Mouse (Mus musculus) CD8-positive naive resting alpha-beta T cell, adult 2 months (primary cell): ENCODE results near the gene Cnn1.
A peak's percentile ranks its signal among the peaks of the same experiment; 100 is the strongest.
"Not testable (repeated sequence)": the region's sequence is repeated elsewhere in the genome, so short reads cannot be mapped to it uniquely, and the experiment has no call there.

Source experiments
- DNase-seq, 2 experiments: peaks; one replicate each; pipeline ENCODE4 v3.0.0; 2022; ENCODE audit warnings: low read depth in 2 of 2, low spot score in 2 of 2

The Cnn1 gene

DNA sequence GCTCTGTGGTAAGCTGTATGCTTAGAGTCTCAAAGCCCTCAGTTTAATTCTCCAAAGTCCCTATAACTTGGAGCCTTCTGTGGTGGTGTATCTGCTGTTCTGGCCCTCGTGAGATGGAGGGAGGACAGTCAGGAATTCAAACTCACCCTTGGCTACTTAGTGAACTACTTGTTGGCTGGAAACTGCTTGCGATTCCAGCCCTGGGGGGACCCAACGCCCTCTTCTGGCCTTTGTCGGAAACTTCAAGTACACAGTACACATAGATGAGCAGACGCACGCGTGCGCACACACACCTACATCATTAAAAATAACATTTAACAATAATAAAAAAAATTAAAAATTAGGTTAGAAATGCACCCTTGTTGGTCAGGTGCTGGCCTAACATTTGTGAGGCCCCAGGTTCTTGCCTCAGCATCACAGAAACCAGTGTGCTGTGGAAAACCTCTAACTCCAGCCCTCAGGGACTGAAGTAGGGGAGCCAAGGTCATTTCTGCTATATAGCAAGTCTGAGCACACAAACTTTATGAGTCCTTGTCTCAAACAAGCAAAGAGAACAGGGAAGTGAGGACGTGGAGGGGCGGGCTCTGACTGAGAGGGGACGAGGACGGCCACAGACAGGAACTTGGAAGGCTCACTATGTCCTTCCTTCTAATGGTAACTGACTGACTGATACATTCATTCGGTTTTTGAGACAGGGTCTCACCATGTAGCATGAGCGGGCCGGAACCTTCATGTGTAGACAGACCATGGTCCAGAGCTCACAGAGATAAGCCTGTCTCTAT lies 26.4 kb downstream of the Cnn1 start:
- DNase-seq: no peak

DNA sequence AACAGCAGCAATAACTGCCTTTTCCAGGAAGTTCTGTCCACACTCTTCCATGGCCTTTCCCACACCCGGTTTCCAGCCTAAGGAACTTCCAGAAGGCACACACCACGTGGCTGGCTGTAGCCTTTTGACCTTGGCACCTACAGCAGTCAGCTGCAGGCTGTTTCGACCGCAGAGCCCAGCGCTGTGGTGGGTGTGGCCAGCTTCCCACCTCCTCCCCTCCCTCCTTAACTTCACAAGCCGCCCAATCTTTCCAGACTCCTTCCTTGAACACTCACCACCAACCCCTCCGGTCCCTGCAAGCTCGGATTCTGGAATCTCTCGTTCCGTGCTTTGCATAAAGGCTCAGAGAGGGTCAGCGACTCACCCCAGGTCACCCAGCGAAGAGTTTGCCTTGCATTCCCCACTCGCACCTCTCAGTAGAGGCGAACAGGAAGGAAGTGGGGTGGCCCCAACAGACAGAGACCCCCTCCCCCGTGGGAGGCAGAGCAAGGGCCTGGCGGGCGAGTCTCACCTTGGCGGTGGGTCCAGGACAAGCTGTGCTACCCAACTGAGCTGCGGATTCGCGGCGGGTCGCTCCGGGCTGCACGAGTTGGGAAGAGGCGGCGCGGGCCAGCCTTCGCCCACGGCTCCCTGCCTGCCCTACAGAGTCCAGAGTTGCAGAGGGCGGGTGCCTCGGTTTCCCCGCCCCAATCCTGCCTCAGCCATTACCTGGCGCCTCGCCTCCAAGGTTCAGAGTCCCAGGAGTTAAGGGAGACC lies 32.4 kb downstream of the Cnn1 start:
- DNase-seq: peak in 1 of 2 experiments; percentile 50

DNA sequence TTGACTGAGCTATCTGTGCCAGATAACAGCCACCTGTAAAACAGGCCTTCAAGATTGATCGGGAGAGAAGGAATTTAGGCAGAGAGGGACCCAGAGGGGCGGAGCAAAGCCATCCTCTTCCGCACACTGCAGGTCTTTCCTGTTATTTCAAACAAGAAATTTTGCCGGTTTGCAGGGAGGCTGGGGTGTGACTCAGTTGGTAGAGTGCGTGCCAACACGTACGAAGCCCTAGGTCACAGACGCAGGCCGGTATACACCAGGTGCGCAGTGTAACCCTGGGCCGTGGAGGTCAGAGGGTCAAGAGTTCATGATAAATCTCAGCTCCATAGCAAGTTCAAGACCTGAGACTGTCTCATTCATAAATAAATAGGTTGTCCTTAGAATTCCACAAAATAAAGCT lies 33.2 kb downstream of the Cnn1 start:
- DNase-seq: no peak

DNA sequence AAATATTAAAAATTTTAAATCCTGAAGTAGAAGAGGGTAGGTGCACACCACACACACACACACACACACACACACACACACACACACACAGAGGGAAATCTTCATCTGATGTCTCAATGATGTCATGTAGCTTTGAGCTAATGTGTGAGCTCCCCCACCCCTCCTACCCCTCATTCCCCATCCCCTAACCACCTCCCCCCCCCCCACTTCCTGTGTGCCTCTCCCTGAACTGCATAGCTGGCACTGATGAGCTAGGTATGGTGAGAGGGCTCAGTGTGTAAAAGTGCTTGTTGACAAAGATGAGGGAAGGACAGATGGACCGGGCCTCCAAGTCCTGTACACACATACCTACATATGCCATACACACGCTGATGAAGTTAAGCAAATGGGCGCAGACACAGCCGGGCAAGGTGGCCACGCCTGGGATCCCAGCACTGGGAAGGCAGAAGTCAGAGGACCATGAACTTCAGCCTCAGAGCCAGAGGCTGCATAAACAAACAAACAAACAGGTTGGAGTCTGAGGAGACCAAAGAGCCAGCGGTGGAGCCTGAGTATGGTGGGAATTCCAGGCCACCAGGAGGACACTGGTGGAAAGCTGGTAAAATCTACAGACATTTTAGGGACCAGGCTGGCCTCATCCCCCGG lies 35.4 kb downstream of the Cnn1 start:
- peak in 1 of 2 experiments; percentile 33 for DNase-seq

DNA sequence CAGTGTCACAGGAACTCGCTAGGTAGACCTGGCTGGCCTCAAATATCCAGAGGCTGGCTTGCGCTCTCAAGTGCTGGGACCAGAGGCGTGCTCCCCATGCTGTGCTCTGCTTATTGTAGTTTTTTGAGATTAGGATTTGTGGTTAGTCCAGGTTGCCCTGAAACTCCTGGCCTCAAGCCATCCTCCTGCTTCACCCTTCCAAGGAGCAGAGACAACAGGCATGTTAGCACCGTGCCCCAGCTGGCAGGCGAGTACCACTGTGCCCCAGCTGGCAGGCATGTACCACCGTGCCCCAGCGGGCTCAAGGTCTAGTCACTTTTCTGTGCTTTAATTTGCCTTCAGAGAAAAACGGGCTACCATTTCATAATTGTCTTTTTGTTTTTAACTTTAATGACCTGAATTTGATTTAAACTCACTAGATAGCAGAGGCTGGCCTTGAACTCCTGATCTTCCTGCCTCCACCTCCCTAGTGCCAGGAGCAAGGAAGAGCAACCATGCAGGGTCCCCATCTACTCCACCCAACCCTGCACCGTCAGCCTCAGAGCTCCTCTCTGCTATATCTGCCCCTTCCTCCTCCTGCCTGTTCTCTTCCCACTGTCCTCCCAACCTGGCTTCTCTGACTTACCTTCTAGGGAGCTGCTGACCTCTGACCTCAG lies 36.1 kb downstream of the Cnn1 start:
- DNase-seq: no peak

DNA sequence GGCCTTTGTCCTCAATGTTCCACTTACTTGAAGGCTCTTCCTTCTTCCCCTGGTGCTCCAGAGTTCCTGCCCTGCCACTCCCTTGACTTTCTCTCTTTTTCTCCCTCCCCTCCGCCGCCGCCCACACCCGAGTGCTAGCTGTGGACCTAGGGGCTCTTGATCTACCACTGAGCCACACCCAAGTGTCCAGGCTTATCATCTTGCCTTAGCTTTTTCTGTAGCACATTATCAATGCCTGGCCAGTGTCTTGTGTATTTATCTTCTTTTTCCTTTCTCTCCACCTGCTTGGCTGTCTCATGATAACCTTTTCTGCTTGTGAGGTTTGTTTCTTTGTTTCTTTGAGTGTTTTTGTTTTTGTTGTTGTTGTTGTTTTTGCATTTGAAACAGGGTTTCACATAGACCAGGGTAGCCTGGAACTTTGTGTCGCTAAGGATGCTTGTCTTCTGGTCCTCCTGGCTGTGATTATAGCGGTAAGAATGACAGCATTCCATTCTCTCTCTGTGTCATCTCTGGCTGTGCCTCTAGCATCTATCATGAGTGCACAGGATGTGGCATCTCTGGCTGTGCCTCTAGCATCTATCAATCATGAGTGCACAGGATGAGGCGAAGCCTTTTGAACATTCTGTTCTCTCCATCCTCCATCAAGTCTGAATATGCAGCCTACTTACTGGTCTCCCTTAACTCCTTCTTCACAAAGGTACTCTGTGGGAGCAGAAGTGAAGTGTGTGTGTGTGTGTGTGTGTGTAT lies 36.8 kb downstream of the Cnn1 start, which contains the start of gene Acp5:
Acp5 (minus strand) TSS at position 68 of the 747 bp plus-strand sequence.
- peak in 1 of 2 experiments; percentile 44 for DNase-seq

DNA sequence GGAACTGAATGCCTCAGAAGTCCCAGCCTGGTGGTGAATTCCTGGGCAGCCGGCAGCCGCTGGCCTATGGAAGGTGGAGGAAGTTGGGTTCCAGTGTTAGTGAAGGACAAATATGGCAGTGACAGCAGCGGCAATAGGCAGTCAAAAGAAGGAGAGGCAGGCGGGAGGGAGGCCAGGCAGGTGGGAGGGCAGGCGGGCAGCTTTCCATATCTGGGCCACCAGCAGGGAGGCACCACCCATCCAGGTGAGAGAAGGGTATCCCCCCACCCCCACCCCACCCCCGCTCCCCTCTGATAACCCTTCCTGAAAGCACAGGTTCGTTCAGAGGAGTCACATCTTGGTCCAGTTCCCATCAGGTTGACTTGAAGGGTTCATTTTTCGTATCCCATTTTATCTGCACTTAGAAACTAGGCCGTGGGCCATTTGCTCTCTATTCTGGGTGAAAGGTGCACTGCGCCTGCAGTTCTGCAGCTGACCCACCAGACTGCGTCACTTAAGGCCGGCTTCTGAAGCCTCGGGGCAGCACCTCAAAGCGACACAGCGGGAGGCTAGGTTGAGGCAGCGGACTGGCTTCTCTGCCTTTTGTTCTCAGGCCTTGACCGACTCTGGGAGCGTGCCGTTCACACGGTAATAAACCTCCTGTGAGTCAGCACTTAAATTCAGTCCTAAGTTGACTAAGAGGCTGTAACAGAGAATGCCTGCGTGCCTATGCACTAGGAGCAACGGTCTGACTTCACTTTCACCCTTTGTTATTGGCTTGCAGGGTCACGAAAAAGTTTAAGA lies 37.9 kb downstream of the Cnn1 start:
- DNase-seq: no peak

DNA sequence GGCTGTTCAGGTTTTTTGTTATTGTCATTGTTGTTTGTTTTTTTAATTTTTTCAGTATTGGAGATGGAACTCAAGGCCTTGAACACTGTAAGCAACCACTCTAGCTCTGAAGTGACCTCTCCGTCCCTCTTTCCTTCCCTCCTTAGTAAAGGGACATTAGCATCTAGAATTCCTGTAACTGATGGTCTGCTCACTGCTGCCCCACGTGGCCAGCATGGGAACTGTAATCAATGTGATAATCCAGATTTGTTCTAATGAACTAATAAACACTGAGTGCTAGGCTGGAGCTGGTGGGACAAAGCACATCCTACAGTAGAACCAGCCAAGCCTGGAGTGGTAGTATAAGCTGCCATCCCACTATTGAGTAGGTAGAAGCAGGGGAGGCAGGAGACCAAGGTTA lies 39.5 kb downstream of the Cnn1 start:
- DNase-seq: peak in 1 of 2 experiments; percentile 35

DNA sequence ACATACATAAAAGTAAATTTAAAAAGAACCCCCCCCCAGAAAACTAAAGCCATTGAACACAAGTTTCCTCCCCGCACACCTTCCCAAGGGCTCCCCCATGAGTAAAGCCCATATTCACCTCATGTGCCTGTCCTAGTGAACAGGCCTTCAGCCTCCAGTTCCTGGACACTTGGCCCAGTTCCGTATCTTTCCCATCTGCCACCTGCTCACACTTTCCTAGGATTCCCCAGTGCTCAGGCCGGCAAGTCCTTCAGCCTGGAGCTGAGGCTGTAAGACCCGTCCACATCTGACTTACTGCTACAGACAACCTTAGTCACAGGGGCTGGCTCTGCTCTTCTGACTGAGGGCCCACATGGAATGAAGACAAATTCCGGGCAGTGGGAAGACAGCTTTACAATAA lies 40.7 kb downstream of the Cnn1 start:
- DNase-seq: no peak

DNA sequence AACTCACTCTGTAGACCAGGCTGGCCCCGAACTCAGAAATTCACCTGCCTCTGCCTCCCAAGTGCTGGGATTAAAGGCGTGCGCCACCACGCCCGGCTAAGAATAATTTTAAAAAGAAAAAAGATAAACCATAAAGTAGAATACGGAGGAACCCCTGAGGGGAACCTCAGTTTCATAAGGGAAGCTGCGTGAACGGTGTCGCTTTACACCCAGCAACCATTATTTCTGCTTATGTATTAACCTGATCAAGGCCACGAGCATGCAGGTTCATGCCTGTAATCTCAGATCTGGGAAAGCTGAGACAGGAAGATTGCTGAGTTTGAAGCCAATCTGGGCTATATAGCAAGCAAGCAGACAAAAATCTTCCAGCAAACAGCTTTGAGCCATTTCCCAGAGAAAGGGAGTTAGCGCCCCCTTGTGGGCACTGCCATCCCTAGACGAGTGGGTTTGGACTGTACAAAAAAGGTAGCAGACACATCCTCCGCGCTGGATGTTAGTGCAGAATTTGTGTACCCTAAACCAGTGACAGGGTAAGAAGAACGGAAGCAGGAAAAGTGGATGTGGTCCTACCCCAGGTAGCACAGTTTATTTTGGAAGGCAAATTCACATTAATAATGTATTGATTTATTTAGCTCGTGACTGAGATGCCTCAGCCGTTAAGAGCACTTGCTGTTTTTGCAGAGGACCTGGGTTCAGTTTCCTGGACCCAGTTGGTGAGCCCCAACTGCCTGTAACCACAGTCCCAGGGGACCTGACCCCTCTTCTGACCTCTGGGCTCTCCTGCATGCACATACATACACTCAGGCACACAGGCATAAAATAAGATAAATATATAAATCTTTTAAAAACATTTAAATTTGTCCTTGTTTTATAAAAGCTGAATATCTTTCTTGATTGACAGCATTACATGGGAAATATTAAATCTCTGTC lies 44.4 kb downstream of the Cnn1 start:
- DNase-seq: peak; percentile 91 to 94

DNA sequence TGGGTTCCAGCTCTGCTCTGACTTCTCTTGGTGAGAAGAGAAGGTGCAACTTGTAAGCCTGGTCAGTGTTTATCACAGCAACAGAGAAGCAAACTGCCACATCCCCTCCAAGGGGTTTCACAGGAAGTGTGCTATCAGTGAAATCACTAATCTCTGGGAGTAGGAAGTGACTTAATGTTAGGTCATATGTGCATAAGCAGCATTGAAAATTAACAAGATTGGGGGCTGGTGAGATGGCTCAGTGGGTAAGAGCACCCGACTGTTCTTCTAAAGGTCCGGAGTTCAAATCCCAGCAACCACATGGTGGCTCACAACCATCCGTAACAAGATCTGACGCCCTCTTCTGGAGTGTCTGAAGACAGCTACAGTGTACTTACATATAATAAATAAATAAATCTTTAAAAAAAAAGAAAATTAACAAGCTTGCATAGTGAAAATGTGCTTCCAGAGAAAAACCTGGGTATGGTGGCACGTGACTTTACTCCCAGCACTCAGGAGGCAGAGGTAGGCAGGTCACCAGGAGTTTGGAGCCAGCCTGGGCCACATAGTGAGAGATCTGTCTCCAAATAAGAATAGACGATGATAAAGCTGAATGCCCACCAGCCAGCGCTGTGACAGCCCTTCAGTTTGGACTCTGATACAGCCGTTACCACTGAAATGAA lies 45.4 kb downstream of the Cnn1 start:
- DNase-seq: no peak

DNA sequence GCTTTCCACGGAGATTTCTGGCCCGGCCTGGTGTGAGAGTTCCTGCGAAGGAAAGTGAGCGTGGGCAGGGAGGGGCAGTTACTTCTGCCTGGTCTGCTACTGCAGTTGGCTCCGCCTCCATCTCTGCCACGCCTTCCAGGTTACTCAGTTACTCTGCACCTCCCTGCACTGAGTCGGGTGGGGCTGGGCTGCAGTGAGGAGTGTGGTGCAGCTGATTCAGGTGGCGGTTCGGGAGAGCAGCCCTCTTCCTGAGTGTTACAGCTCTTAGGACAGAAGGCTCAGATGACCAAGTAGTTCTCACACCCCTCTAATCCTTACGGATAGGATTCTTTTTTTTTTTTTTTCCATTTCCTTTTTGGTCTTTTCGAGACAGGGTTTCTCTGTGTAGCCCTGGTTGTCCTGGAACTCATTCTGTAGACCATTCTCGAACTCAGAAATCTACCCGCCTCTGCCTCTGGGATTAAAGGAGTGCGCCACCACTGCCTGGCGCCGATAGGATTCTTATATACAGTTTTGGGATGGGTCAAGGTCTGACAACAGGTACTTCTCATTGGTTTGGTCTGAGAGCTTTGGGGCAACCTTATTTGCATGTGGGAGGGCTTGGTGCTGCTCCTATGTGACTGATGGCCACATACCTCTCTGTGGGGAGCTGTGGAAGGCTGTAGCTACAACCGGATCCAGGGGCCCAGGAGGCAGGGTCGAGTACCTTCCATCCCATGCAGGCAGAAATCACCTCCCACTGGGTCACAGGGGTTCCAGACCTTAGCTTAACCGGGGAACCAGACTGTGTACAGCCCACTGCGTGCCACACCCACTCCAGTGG lies 50.6 kb downstream of the Cnn1 start:
- DNase-seq: no peak

DNA sequence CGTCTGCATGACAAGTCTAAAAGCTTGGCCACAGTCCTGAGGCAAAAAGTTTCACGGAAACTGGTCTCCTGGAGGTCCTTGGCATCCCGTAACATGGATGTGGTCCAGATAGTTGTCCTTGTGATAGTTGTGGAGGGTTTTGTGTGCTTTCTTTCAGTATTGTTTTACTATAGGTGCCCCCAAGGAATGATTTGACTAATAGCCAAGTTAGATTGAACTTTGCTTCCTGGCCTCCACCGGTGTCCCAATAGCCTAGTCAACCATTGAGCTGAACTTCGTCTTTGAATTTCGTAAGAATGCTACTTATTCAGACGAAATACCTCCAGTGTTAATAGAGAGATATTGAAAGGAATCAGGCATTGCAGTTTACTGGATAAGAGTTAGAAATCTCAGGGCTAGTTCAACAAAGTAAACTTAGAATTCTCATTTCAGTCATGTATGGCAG lies 51.3 kb downstream of the Cnn1 start:
- not testable (repeated sequence) for DNase-seq

DNA sequence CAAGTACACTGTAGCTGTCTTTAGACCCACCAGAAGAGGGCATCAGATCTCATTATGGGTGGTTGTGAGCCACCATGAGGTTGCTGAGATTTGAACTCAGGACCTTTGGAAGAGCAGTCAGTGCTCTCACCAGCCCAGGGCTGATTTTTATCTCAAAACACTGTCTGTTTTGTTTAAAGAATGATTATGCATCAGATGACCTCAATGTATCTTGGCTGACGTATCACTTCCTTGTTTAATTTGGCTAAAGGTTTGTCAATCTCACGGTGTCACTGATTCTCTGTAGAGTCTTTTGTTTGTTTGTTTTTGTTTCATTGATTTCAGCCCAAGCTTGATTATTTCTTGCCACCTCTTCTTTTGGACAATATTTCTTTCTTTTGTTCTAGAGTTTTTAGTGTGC lies 51.9 kb downstream of the Cnn1 start:
- DNase-seq: no peak

DNA sequence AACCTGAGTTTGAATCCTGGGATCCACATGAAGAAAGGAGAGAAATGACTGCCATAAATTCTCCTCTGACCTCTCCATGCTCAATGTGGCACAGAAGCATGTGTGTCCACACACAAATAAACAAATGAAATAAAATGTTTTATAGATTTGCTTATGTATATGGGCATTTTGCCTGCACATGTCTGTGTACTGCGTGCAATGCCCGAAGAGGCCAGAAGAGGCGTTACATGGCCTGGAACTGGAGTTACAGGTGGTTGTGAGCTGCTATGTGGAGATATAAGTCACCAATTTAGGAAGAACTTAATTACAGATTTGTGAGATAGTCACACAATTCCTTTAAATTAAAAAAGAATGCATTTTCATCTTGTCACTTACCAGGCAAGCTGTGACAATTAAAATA lies 54.8 kb downstream of the Cnn1 start:
- no peak for DNase-seq

DNA sequence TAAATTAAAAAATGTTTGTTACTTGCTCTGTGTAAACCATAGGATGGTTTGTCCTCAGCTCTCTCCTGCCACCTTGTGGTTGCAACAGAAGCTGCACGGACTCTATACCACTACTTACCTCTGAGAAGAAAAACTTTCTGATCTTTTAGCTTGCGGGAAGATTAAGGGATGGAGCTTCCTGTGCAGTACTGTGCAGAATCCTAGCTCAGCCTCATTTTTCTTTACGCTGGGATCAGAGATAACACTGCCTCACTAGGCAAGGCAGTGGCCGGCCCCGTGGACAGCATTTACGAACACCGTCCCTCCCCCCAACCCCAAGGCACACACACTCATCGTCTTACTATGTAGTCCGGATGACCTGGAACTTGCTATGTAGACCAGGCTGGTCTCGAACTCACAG lies 56.6 kb downstream of the Cnn1 start:
- DNase-seq: peak; percentile 65 to 84

DNA sequence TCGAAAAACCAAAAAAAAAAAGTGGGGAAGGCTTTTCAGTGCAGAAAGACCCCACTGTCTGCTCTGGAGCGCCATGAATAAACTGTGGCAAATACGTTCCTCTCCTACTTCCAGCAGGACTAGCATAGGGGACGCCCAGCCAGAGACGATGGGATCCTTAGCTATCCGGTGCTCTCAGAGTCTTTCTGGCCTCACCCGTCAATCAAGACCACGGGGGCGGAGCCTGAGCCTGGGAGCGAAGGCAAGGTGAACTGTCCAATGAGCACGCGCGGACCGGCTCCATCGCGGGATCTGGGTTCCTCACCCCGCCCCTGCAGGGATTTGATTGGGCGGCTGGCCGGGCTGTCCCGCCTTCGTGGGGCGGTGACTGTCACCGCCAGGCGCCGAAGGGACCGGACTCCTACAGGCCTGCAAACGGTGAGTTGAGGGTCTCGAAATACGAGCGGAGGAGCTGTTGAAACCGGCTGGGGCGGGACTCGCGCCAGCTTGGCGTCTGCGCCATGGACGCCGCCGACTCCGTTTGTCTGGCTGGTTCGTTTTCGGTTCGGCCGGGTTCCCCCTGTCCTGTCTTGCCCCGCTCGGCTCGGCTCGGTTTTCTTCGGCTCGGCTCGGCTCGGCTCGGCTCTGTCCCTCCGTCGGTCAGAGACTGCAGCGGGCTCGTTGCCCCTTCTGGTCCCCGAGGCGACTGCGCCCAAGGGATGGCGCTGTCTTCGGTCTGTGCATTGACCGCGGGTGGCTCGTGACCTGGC lies 57.7 kb downstream of the Cnn1 start, which contains the start of gene Pigyl:
Pigyl (plus strand) TSS at position 350 of the 749 bp plus-strand sequence.
- peak; percentile 94 to 97 for DNase-seq
